In the genomic region with DNA sequence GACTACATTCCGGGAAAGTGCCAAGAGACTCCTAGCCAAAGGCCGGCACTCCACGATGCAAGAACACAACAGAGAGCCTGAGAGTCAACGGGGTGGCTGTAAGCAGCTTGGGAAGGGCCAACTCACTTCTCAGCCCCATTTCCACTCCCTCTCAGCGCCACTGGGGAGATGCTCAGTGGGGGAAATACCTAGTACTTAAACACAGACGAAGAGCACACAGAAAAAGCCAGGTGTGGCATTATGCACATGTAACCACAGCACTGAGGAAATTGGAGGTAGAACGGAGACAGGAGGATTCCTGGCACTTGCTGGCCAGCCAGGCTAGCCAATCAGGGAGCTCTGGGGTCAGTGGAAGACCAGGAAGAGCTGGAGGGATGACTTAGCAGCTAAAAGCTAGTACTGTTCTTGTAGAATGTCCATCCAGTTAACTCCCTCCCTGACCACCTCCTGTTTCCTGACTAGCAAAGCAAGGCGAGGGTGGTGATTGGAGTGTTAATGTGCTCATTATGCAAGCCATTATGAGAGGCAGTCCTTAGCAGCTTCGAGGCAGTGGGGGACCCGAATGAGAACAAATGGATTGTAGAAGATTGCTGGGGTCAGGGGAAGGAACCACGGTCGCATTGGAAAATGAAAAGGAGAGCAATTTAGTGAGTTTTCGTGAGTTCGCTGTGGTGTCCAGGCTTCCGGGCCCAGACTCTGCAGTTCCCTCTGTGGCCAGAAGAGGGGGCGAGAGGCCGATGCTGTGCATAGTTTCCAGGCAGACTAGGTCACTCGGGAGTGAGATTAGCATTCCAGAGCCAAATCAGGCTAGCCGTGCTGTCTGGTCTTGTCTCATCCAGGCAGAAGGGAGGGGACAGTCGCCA, we compare ENCODE assay signal across 8 mouse cellular contexts. TPM values are rescaled to one million over a fixed set of nuclear protein-coding genes. Genes with fewer than 3 reads are reported as not detected.
DNase-seq lines count a peak whose midpoint lies in the region; ATAC-seq and TF ChIP-seq lines count a peak whose summit lies in the region.

No protein-coding gene starts in this region.

- H3K4me1 ChIP-seq in heart, embryonic 12.5 days (replicated peaks) = peaks cover 10% of the 10 kb centered on the region
- no peaks in the 10 kb centered on the region; the same call in 1 of the 2 replicates for H3K4me1 ChIP-seq in kidney, postnatal 0 days (replicated peaks; ENCODE audit: insufficient read depth, low read length)
- H3K4me1 ChIP-seq in liver, embryonic 11.5 days (replicated peaks; ENCODE audit: control insufficient read depth, insufficient read depth, low read length) = 0 out of 2 replicates have a peak, but pooled peaks cover 2% of the 10 kb centered on the region
- H3K4me1 ChIP-seq in stomach, embryonic 14.5 days (ENCODE audit: control insufficient read depth, insufficient read depth, low read length) = no peaks in the 10 kb centered on the region

- peak; percentile 77 for TF ChIP-seq CTCF in C2C12 (IDR thresholded peaks at IDR 0.05; ENCODE audit: control insufficient read depth, insufficient read depth, insufficient read length)
- peak; percentile 98 for TF ChIP-seq CTCF in brain, embryonic 14.5 days (IDR thresholded peaks at IDR 0.05; ENCODE audit: borderline replicate concordance, extremely low read depth, insufficient read depth, insufficient read length)
- peak; percentile 98 for TF ChIP-seq CTCF in kidney, postnatal 0 days (IDR thresholded peaks at IDR 0.05; ENCODE audit: low read depth)

- 10% methylated on average over 20 of the region's 20 CpGs for WGBS in heart, embryonic 12.5 days
- 12% methylated on average over 20 of the region's 20 CpGs for WGBS in kidney, postnatal 0 days
- WGBS in liver, embryonic 11.5 days = 16% methylated on average over 20 of the region's 20 CpGs
- 11% methylated on average over 20 of the region's 20 CpGs for WGBS in stomach, embryonic 14.5 days

- no peak overlapping the region for H3K4me3 ChIP-seq in C2C12 (ENCODE audit: insufficient read depth, poor library complexity, severe bottlenecking)
- peak overlapping the region; percentile 32 for H3K4me3 ChIP-seq in heart, embryonic 12.5 days
- H3K4me3 ChIP-seq in kidney, postnatal 0 days (replicated peaks; ENCODE audit: low read depth, low read length) = peak overlapping the region; percentile 28
- H3K4me3 ChIP-seq in liver, embryonic 11.5 days (ENCODE audit: low read depth, low read length) = peak overlapping the region; percentile 20; the same call in 1 of the 2 replicates
- peak overlapping the region; percentile 14; the same call in 1 of the 2 replicates for H3K4me3 ChIP-seq in stomach, embryonic 14.5 days (ENCODE audit: low read depth, low read length)

- H3K27me3 ChIP-seq in C2C12 (ENCODE audit: control insufficient read depth, insufficient read depth, insufficient read length) = no peaks in the 10 kb centered on the region
- no peaks in the 10 kb centered on the region for H3K27me3 ChIP-seq in heart, embryonic 12.5 days (replicated peaks)
- H3K27me3 ChIP-seq in kidney, postnatal 0 days (ENCODE audit: insufficient read depth, low read length) = no peaks in the 10 kb centered on the region
- no peaks in the 10 kb centered on the region for H3K27me3 ChIP-seq in liver, embryonic 11.5 days (replicated peaks; ENCODE audit: control insufficient read depth, insufficient read depth, low read length)
- no peaks in the 10 kb centered on the region for H3K27me3 ChIP-seq in stomach, embryonic 14.5 days (ENCODE audit: control insufficient read depth, insufficient read depth, low read length)

- no peaks in the 10 kb centered on the region for H3K9me3 ChIP-seq in heart, embryonic 12.5 days (replicated peaks)
- no peaks in the 10 kb centered on the region for H3K9me3 ChIP-seq in kidney, postnatal 0 days (replicated peaks; ENCODE audit: low read length)
- H3K9me3 ChIP-seq in liver, embryonic 11.5 days (ENCODE audit: control insufficient read depth, low read length) = no peaks in the 10 kb centered on the region
- no peaks in the 10 kb centered on the region for H3K9me3 ChIP-seq in stomach, embryonic 14.5 days (ENCODE audit: control insufficient read depth, low read depth, low read length)

- no peak for TF ChIP-seq POLR2A in brain, embryonic 14.5 days (IDR thresholded peaks at IDR 0.05; ENCODE audit: borderline replicate concordance, extremely low read depth, insufficient read depth, insufficient read length, poor library complexity, severe bottlenecking)

- no peak overlapping the region for H3ac ChIP-seq in C2C12 (ENCODE audit: control insufficient read depth, insufficient read length, low read depth)

- H3K4me2 ChIP-seq in heart, embryonic 12.5 days = peak overlapping the region; percentile 64
- H3K4me2 ChIP-seq in kidney, postnatal 0 days (ENCODE audit: low read length) = peak overlapping the region; percentile 49
- H3K4me2 ChIP-seq in liver, embryonic 11.5 days = peak overlapping the region; percentile 56
- peak overlapping the region; percentile 38 for H3K4me2 ChIP-seq in stomach, embryonic 14.5 days (replicated peaks; ENCODE audit: low read depth, low read length)

- H3K27ac ChIP-seq in heart, embryonic 12.5 days (ENCODE audit: poor library complexity, severe bottlenecking) = peak overlapping the region; percentile 69
- no peak overlapping the region for H3K27ac ChIP-seq in kidney, postnatal 0 days
- no peak overlapping the region for H3K27ac ChIP-seq in liver, embryonic 11.5 days (ENCODE audit: low read depth, low read length)
- no peak overlapping the region for H3K27ac ChIP-seq in stomach, embryonic 14.5 days (ENCODE audit: low read length)

- H3K79me3 ChIP-seq in C2C12 (ENCODE audit: low read depth) = no peaks in the 10 kb centered on the region

- peak; percentile 93 for DNase-seq in brain, embryonic 14.5 days (ENCODE audit: low read depth)
- DNase-seq in kidney, postnatal 0 days (ENCODE audit: low spot score) = peak; percentile 91
- peak; percentile 84 for DNase-seq in liver, embryonic 11.5 days (ENCODE audit: low spot score)
- peak; percentile 55 to 72 for DNase-seq in natural killer cell, adult 2 months (ENCODE audit: low spot score in 2 of 2)

- H3K36me3 ChIP-seq in C2C12 (ENCODE audit: control insufficient read depth, insufficient read depth) = peaks cover 31% of the 10 kb centered on the region
- H3K36me3 ChIP-seq in heart, embryonic 12.5 days = peaks cover 30% of the 10 kb centered on the region
- H3K36me3 ChIP-seq in kidney, postnatal 0 days (ENCODE audit: insufficient read depth, low read length) = peaks cover 26% of the 10 kb centered on the region
- peaks cover 24% of the 10 kb centered on the region for H3K36me3 ChIP-seq in liver, embryonic 11.5 days (ENCODE audit: control insufficient read depth, insufficient read depth, low read length)
- H3K36me3 ChIP-seq in stomach, embryonic 14.5 days (ENCODE audit: control insufficient read depth, insufficient read depth, low read length) = peaks cover 26% of the 10 kb centered on the region

- peak overlapping the region; percentile 53; the same call in 1 of the 2 replicates for H3K9ac ChIP-seq in heart, embryonic 12.5 days
- H3K9ac ChIP-seq in kidney, postnatal 0 days (ENCODE audit: low read depth, low read length) = peak overlapping the region; percentile 48; the same call in 1 of the 2 replicates
- 0 out of 2 replicates have a peak overlapping the region, but pooled peaks have one; percentile 31 for H3K9ac ChIP-seq in liver, embryonic 11.5 days (ENCODE audit: low read depth, low read length)
- H3K9ac ChIP-seq in stomach, embryonic 14.5 days (replicated peaks; ENCODE audit: low read depth, low read length) = no peak overlapping the region

- no peaks in the 10 kb centered on the region for H3K79me2 ChIP-seq in C2C12 (ENCODE audit: control insufficient read depth, insufficient read depth)

- peak; percentile 91 for ATAC-seq in erythroid progenitor cell, adult 5-6 weeks (replicated peaks; ENCODE audit: low FRiP score, poor library complexity, severe bottlenecking)
- peak; percentile 83 for ATAC-seq in heart, embryonic 12.5 days (ENCODE audit: insufficient number of reproducible peaks, low FRiP score)
- peak; percentile 85 for ATAC-seq in kidney, postnatal 0 days (replicated peaks; ENCODE audit: low FRiP score, low read depth)
- peak; percentile 56 for ATAC-seq in liver, embryonic 11.5 days (replicated peaks; ENCODE audit: low FRiP score)
- peak; percentile 75 for ATAC-seq in stomach, embryonic 14.5 days (ENCODE audit: insufficient number of reproducible peaks, insufficient read depth, low FRiP score, low read depth)

RNA-seq across cellular contexts. Expression of gene Srrm3, which starts 12.5 kb away (rescaled TPM):
- not detected for polyA plus RNA-seq in C2C12 (2012; fragmentation: generic; extraction: Trizol)
- 57.1 and 82.6 TPM in 2 replicates for polyA plus RNA-seq in brain, embryonic 14.5 days (2012; rRNA removed)
- not detected in 2 replicates for total RNA-seq in erythroid progenitor cell, adult 5-6 weeks (2015; ENCODE audit: low replicate concordance)
- not detected in 2 replicates for total RNA-seq in erythroid progenitor cell, adult 5-6 weeks (2017; ENCODE audit: low replicate concordance)
- polyA plus RNA-seq in heart, embryonic 12.5 days (2016; fragmentation: Nextera tagmentation; extraction: Ambion mirVana) = 0.22 TPM in 1 of 2 replicates, not detected in the other
- 0.13 and 0.16 TPM in 2 replicates for polyA plus RNA-seq in kidney, postnatal 0 days (2015; fragmentation: Nextera tagmentation; extraction: Ambion mirVana)
- polyA plus RNA-seq in liver, embryonic 11.5 days (2014; fragmentation: Nextera tagmentation; extraction: Ambion mirVana) = 0.04 and 0.16 TPM in 2 replicates
- 2.8 and 4.8 TPM in 2 replicates for polyA plus RNA-seq in stomach, embryonic 14.5 days (2014; fragmentation: Nextera tagmentation; extraction: Ambion mirVana)

RNA-seq across cellular contexts. Expression of gene Mdh2, which starts 15.9 kb away (rescaled TPM):
- 700 TPM for polyA plus RNA-seq in C2C12 (2012; fragmentation: generic; extraction: Trizol)
- polyA plus RNA-seq in brain, embryonic 14.5 days (2012; rRNA removed) = 476 and 499 TPM in 2 replicates
- total RNA-seq in erythroid progenitor cell, adult 5-6 weeks (2015; ENCODE audit: low replicate concordance) = 156 and 193 TPM in 2 replicates
- total RNA-seq in erythroid progenitor cell, adult 5-6 weeks (2017; ENCODE audit: low replicate concordance) = 74.0 and 81.6 TPM in 2 replicates
- 950 TPM in 2 replicates for polyA plus RNA-seq in heart, embryonic 12.5 days (2016; fragmentation: Nextera tagmentation; extraction: Ambion mirVana)
- 752 and 801 TPM in 2 replicates for polyA plus RNA-seq in kidney, postnatal 0 days (2015; fragmentation: Nextera tagmentation; extraction: Ambion mirVana)
- polyA plus RNA-seq in liver, embryonic 11.5 days (2014; fragmentation: Nextera tagmentation; extraction: Ambion mirVana) = 625 and 635 TPM in 2 replicates
- 494 and 496 TPM in 2 replicates for polyA plus RNA-seq in stomach, embryonic 14.5 days (2014; fragmentation: Nextera tagmentation; extraction: Ambion mirVana)

RNA-seq across cellular contexts. Expression of gene Styxl1, which starts 16.0 kb away (rescaled TPM):
- not detected for polyA plus RNA-seq in C2C12 (2012; fragmentation: generic; extraction: Trizol)
- polyA plus RNA-seq in brain, embryonic 14.5 days (2012; rRNA removed) = 0.08 and 0.15 TPM in 2 replicates
- total RNA-seq in erythroid progenitor cell, adult 5-6 weeks (2015; ENCODE audit: low replicate concordance) = not detected in 2 replicates
- total RNA-seq in erythroid progenitor cell, adult 5-6 weeks (2017; ENCODE audit: low replicate concordance) = not detected in 2 replicates
- not detected in 2 replicates for polyA plus RNA-seq in heart, embryonic 12.5 days (2016; fragmentation: Nextera tagmentation; extraction: Ambion mirVana)
- polyA plus RNA-seq in kidney, postnatal 0 days (2015; fragmentation: Nextera tagmentation; extraction: Ambion mirVana) = 0.53 and 0.54 TPM in 2 replicates
- 0.29 TPM in 1 of 2 replicates, not detected in the other for polyA plus RNA-seq in liver, embryonic 11.5 days (2014; fragmentation: Nextera tagmentation; extraction: Ambion mirVana)
- polyA plus RNA-seq in stomach, embryonic 14.5 days (2014; fragmentation: Nextera tagmentation; extraction: Ambion mirVana) = 0.25 and 0.35 TPM in 2 replicates

RNA-seq across cellular contexts. Expression of gene Tmem120a, which starts 50.0 kb away (rescaled TPM):
- polyA plus RNA-seq in C2C12 (2012; fragmentation: generic; extraction: Trizol) = 75.2 TPM
- 36.9 and 39.3 TPM in 2 replicates for polyA plus RNA-seq in brain, embryonic 14.5 days (2012; rRNA removed)
- 9.6 TPM in 1 of 2 replicates, not detected in the other for total RNA-seq in erythroid progenitor cell, adult 5-6 weeks (2015; ENCODE audit: low replicate concordance)
- 0.77 TPM in 1 of 2 replicates, not detected in the other for total RNA-seq in erythroid progenitor cell, adult 5-6 weeks (2017; ENCODE audit: low replicate concordance)
- 34.5 and 35.8 TPM in 2 replicates for polyA plus RNA-seq in heart, embryonic 12.5 days (2016; fragmentation: Nextera tagmentation; extraction: Ambion mirVana)
- 80.1 and 81.7 TPM in 2 replicates for polyA plus RNA-seq in kidney, postnatal 0 days (2015; fragmentation: Nextera tagmentation; extraction: Ambion mirVana)
- polyA plus RNA-seq in liver, embryonic 11.5 days (2014; fragmentation: Nextera tagmentation; extraction: Ambion mirVana) = 23.2 and 23.7 TPM in 2 replicates
- polyA plus RNA-seq in stomach, embryonic 14.5 days (2014; fragmentation: Nextera tagmentation; extraction: Ambion mirVana) = 45.3 and 48.2 TPM in 2 replicates

Comparison
In these comparisons a context has a peak if more than half of its experiments do, and no peak if none do; other contexts are left out.
1. RNA of gene Srrm3, which starts 12.5 kb away (polyA plus RNA-seq): 57.1 to 82.6 TPM in brain, embryonic 14.5 days; 2.8 to 4.8 TPM in stomach, embryonic 14.5 days, 0.22 TPM in heart, embryonic 12.5 days, 0.13 to 0.16 TPM in kidney, postnatal 0 days, 0.04 to 0.16 TPM in liver, embryonic 11.5 days and not detected in C2C12 (single experiment); every median in the first group is over 10 times any median in the second.
2. Peak in every context shown above with its lines, with median percentiles within 50 percentile points of each other: CTCF ChIP-seq, DNase-seq, ATAC-seq and H3K4me2 ChIP-seq.